Mouse (Mus musculus) liver, postnatal 0 days (tissue): ENCODE measurements around the gene Agap1.

Experiments
- CTCF ChIP-seq: sonication (generic); IDR thresholded peaks from 2 replicates; pipeline ENCODE4 v1.5.1; 2016; ENCODE audit warnings: antibody characterized with exemption, low read depth
- EP300 ChIP-seq: IDR thresholded peaks from 2 replicates; pipeline ENCODE4 v1.6.1; 2016; ENCODE audit warnings: antibody characterized with exemption, low read depth, mild to moderate bottlenecking

- TF ChIP-seq CTCF (no peak), EP300 (no peak)
Measured at GRCm38 (mm10) chr1:89539127-89539526, 84.5 kb downstream of the Agap1 start.
